Mouse (Mus musculus) ES-E14 (cell line): ENCODE data around the gene Mthfd2l.

Experiments
- CHD2 ChIP-seq: IDR thresholded peaks from 2 replicates; pipeline ENCODE4 v1.6.1; 2014; ENCODE audit warnings: mild to moderate bottlenecking, low read depth, low read length, inconsistent platforms
- HCFC1 ChIP-seq: IDR thresholded peaks from 2 replicates; pipeline ENCODE4 v1.6.1; 2012; ENCODE audit warnings: low read length, inconsistent platforms, borderline replicate concordance; ENCODE audit not compliant: insufficient read depth
- MAFK ChIP-seq: IDR thresholded peaks from 2 replicates; pipeline ENCODE4 v1.6.1; 2014; ENCODE audit warnings: mild to moderate bottlenecking, low read depth, low read length, inconsistent platforms; ENCODE audit not compliant: insufficient read depth
- ZC3H11A ChIP-seq: IDR thresholded peaks from 2 replicates; pipeline ENCODE4 v1.6.1; 2012; ENCODE audit warnings: low read depth, mild to moderate bottlenecking, inconsistent platforms, low read length, borderline replicate concordance
- ZNF384 ChIP-seq: IDR thresholded peaks from 2 replicates; pipeline ENCODE4 v1.6.1; 2012; ENCODE audit warnings: low read depth, low read length, inconsistent platforms

DNA sequence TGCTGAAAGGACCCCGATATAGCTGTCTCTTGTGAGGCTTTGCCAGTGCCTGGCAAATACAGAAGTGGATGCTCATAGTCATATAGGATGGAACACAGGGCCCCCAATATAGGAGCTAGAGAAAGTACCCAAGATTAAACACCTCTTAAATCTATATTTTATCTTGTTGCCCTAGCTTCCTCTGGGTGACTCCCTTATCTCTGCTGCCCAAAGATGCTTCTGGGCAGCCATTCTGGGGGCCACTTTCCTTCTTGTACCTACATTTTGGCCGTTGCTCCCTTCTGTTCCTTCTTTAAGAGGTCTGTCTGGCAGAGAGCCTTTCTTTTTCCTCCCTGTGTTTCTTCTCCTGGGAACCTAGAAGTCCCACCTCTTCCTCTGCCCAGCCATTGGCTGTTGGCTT, 14.5 kb downstream of the Mthfd2l start:
- TF ChIP-seq ZNF384 (no peak), CHD2 (no peak), HCFC1 (no peak), ZC3H11A (no peak), MAFK (no peak)
